Mouse (Mus musculus): ENCODE results near the gene Crtam. TPM values are rescaled to one million over a fixed set of nuclear protein-coding genes. Genes with fewer than 3 reads are reported as not detected.

Gene Crtam
- under 1 TPM in 1 of 2 experiments, not detected in 1; 0.19 TPM for total RNA-seq (2021)

DNA sequence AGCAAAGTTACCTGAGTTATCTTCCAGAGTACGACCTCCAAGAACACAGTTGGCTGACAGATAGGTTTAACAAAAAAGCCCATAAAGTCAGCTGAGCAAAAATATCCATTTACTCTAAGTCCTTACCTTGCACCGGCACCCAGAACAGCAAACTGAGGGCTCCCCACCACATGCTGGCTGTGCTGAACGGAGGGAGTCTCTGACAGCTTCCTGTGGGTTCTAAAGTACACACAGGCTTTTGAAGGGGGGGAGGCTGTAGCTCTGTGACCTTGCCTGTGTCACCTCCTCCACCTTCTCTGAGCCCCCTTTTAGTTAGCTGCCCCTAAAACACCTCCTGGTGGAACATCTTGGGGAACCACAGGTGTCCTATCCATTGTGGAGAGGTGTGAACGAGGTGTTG, at the start of gene Crtam:
Gene Crtam, minus strand, starts transcription at position 214 of the 400 bp plus-strand sequence.
- DNase-seq (ENCODE audit: extremely low spot score in 1 of 2, low spot score in 1 of 2) = no peak

DNA sequence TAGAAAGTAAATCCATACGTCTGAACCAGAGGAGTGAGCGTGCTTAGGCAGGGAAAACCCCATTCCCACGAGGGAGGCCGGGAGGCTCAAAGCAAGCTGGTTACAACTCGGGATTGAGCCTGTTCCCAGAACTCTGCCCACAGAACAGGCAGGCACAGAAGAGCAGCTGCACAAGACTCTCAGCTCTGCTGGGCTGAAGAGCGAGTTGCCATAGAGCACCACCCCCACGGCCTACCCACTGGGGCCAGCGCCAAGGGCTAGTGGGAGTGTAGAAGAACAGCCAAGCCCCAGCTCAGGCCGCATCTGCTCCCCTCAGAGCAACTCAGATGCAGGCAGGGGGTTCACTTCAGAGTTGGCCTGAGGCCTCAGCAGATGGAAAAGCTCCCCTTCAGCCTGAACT, 49.7 kb upstream of the Crtam start:
- peak; percentile 65 to 71 for DNase-seq (ENCODE audit: extremely low spot score in 1 of 2, low spot score in 1 of 2)

DNA sequence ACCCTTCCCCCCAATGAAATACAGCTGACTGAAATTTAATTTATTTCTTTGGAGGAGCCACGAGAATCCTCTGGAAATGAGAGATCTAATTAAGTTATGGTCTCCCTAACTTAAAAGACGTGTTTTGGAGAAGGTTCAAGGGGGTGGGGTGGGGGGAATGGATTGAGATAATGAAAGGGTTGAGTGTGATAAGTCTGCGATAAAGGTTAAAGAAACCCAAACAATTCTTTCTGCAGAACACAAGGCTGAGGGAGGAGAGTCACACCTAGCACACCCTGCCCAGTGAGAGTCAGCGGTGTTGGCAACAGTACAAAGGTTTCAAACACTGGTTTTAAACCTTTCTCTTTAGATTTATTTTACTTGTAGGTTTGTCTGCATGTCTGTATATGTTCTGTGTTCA, 49.0 kb upstream of the Crtam start:
- no peak for DNase-seq (ENCODE audit: extremely low spot score in 1 of 2, low spot score in 1 of 2)

DNA sequence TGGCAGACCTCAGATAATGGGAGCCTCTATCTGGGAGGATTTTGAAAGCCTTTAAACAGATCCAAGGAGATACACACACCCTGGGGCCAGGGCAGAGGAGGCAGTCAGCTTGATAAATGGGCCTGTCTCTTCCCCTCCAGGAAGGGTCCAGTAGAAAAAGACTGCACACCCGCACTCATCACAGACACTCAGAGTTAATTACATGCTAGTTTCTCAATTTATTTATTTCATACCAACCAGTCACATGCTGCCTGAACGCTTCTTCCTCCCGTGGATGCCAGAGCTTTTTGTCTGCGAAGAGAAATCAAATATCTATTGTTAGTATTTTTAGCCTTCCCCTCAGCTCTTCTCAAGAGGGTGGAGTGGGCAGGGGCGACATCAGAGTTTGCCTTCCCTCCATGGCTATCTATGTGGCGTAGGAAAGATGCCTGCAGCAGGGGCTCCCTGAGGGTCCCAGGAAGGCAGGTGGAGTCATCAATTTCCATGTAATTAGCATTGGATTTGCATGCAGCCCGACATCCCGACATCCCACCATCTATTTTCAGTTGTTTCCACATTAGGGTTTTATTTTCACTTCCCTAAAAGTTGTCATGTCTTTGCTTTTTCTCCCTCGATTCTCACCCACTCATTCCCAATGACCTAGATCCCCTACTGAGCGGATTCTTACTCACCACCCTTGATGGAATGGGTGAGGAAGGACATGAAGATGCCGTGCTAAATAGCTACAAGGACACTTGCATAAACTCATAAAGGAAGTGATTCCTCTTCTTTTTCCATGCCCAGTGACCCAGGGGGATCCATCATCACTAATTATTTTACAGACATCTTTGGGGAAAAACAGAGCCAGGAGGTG, 46.9 kb upstream of the Crtam start:
- DNase-seq (ENCODE audit: extremely low spot score in 1 of 2, low spot score in 1 of 2) = no peak

DNA sequence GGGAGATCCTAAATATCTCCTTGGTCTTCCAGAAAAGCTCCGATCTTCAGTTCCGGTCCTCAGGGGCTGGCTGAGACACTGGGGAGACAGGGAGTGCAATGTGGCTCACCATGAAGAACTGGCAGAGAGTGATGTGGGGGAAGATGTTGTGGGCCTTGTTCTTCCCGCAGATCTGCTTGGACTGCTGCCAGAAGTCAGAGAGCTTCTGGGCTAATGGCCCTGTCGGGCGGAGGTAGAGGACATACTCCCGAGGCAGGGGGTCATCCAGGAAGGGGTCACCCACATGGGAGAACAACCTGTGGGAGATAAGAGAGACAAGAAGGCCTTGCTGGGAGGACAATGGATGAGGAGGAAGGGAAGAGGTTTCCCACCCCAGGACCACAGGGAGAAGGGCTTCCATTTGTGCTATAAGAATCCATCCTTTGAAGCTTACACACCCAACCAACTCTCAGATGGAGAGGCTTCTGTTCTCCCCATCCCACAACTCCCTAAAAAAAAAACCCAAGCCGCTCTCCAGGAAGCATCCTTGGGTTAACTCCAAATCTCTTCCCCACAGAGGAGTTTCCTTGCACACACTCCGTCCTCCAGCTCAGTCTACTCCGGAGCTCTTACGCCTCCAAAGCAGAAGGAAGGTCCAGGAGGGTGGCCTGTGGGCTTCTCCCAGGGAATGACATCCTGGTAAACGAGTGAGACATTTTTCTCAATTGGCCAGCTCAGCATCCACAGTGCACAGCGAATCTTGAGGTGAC, 46.1 kb upstream of the Crtam start:
- DNase-seq (ENCODE audit: extremely low spot score in 1 of 2, low spot score in 1 of 2) = no peak

DNA sequence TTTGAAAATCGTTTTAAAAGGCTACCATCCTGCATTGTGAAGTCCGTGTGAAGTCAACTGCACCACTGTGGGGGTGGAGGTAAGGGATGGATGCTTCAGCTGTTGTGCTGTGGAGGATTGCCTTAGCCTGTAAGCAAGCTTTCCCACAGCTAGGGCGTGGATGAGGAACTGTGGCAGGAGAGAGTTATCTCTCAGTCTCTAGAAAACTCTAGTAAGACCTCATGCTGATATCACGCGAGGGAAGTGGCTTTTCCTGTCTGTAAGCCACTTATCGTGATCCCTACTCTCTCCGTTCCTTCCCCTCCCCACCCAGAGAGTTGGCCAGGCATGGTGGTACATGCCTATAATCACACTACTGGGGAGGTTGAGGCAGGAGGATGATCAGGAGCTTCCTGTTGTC, 44.9 kb upstream of the Crtam start:
- DNase-seq (ENCODE audit: extremely low spot score in 1 of 2, low spot score in 1 of 2) = no peak

DNA sequence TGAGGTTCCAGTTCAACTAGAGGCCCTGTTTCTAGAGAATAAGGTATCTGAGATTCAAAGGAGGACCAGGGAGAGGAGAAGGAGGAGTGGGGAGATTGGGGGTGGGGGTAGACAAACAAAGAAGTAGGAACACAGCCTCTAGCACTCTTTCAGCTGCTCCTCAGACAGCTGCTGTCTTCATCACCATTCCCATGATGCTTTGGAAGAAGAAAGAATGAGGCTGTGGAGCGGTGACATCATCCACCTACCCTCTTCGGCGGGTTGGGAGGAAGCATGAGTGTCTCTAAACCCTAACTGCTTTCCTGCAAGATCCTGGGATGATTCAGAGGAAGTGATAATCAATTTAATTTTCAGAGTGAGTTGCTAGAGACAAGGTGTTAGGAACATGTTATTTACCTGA, 44.4 kb upstream of the Crtam start:
- DNase-seq (ENCODE audit: extremely low spot score in 1 of 2, low spot score in 1 of 2) = no peak

DNA sequence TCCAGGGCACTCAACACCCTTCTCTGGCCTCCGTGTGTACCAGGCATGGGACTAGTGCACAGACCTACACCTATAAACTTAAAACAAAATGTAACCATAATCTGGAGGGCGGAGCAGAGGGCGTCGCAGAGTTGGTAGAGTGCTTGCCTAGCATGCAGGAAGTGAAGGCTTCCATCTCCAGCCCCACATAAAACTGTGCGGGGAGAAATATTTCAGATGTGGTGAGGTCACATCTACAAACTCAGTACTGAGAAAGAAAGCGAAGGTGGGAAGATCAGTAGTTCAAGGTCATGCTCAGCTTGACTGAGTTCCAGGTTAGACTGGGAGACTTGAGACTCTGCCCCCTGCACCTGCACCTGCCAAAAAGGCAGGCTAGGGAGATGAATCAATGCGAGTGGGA, 43.8 kb upstream of the Crtam start:
- DNase-seq (ENCODE audit: extremely low spot score in 1 of 2, low spot score in 1 of 2) = no peak

DNA sequence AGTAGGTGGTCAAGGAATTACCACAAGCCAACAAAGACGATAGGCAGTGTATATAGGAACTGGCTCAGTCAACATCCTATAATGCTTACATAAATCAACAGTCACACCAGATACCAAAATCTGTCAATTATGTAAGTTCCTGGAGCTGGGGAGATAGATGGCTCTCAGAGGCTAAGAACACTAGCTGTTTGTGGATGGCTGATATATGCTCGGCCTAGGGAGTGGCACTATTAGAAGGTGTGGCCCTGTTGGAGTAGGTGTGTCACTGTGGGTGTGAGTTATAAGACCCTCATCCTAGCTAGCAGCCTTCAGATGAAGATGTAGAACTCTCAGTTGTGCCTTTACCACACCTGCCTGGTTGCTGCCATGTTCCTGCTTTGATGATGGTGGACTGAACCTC, 43.2 kb upstream of the Crtam start:
- no peak for DNase-seq (ENCODE audit: extremely low spot score in 1 of 2, low spot score in 1 of 2)

DNA sequence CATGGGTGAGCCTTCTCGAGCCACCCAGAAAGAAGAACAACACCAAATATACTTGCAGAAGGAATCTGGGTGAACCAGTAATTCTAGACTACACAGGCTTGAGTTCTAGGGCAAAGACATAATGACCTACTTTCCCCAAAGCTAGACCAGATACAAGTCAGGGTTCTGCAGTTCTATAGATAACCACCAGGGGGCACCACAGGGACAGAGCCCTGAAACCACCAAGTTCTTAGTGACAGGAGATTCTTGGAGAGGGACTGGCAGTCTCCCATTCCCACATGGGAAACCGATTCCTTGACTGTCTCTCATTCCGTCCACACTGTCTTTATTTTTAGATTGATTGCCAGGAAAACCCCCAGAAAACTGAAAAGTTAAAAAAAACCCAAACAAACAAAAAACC, 40.2 kb upstream of the Crtam start:
- DNase-seq (ENCODE audit: extremely low spot score in 1 of 2, low spot score in 1 of 2) = peak; percentile 83 to 93

DNA sequence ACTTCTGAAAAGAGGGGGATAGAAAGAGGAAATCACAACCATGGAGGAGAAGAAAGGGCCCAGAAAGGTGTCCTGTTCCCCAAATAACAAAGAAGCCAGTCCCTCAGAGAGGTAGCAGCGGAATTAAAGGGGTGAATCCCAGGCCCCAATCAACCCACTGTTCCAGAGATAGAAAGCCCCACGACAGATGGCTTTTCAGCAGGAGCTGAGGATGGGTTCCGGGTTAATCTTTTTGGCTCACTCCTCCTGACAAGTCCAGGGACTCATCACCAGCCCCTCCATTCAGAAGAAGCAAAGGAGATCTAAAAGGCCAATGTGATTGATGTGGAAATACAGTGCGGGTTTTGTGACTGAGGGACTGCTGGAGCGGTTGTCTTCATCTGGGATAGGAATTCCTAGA, 39.2 kb upstream of the Crtam start:
- DNase-seq (ENCODE audit: extremely low spot score in 1 of 2, low spot score in 1 of 2) = no peak

DNA sequence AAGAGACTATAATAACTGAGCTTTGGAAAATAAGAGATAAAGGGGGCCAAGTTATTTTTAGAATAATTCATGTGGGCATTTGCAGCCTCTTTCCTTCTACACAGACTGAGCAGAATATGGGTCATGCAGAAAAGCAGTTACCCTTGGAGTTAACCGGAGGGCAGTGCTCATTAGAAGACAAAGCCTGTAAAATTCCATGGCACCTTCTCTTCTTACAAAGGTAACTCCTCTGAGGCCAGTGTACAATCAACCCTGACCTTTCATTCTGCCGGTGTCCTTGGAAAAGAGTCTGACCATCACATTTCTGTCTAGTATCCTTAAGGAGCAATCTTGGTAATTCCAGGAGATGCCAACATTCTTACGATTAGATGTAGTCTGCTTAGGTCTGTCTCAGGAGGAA, 37.0 kb upstream of the Crtam start:
- no peak for DNase-seq (ENCODE audit: extremely low spot score in 1 of 2, low spot score in 1 of 2)

DNA sequence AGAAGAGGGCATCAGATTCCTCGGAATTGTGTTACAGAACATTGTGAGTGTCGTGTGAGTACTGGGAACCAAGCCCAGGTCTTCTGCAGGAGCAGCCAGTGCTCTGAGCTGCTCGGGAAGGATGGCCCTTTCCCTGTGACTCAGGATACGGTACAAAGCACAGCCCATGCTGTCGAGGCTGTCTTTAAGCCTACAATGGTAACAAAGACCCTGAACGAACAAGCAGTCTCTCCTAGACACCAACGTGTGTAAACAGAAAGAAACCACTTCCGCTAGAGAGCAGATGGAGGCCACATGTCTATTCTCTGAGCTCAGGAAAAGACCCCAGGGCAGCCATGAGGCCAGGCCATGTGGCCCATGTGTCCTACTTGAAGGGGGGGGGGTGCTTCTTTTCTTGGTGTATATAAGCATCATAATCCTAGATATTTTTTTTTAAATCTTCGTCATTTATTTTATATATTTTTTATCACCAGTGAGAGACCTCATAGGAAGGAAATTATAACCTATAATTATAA, 33.8 kb upstream of the Crtam start:
- no peak for DNase-seq (ENCODE audit: extremely low spot score in 1 of 2, low spot score in 1 of 2)

DNA sequence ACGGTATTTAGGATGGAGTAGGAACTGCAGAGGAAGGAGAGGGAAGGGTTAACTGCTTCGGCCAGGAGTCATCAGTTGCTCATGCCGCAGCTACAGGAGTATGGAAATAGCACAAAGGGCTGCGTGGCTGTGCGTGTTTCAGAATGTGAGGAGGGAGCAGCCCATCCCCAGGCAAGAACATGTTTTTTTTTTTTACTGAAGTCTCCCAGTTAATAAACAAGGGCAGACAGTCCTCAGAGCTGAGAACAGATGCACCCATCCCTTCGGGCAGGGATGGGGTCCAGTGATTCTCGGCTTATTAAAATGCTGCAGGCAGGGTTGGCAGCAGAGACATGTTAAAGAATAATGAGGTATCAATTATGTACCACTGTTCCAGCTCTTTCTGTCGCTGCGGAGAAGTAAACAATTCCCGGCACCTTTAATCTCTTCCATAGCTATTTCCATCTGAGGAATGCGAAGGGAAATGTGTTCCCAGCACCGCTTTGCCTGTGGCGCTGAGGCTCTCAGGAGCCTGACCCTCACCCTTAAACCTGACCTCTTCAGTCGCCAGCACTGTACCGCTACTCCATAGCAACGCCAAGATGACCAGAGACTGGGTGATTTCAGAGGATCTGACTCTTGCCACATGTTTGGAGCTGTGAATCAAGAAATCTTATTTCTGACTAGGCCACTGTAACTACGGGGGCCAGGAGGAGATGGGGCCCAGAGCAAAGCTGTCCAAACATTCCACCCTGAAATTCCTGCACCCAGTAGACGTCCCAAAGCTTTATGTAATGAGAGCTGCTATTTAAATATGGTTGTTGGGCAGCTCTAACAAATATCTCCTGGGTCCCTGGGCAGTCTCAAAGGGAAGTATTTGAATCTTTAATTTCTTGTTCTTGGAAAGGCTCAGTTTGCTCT, 27.4 kb upstream of the Crtam start:
- no peak for DNase-seq (ENCODE audit: extremely low spot score in 1 of 2, low spot score in 1 of 2)

DNA sequence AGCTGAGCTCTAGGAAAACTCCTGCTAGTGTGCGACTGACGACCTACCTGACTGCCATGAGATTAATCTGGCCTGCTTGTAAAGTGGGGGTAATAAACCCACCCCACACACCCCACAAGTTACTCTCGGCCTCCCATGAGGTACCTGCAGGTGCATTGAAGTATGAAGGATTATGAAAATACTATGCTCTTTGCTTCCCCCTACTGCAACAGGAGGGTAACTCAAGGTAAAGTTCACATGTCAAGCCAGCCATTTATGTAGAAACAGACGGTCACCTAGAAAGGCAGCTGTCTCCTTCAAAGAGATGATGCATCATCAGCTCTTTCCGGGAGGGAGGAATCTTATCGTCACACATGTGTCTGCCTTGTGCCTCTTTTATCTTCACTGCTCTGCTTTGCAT, 25.4 kb upstream of the Crtam start:
- DNase-seq (ENCODE audit: extremely low spot score in 1 of 2, low spot score in 1 of 2) = no peak

DNA sequence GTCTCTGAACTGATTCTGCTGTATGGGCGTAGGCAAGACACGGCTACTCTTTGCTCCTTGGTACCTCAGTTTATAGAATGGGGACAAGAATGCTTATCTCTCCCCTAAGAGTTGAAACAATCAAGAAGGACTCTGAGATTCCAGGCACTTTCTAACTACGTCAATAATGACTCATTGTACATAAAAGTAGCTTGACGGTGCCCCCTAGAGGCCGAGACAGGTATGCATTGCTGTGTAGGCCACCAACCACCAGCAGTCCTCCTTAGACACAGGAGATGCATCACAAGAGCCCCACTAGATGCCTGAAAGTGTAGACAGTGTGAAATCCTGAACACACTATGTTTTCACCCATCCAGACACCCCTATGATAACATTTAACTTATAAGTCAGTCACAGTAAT, 24.0 kb upstream of the Crtam start:
- peak in 1 of 2 experiments; percentile 73 for DNase-seq (ENCODE audit: extremely low spot score in 1 of 2, low spot score in 1 of 2)

DNA sequence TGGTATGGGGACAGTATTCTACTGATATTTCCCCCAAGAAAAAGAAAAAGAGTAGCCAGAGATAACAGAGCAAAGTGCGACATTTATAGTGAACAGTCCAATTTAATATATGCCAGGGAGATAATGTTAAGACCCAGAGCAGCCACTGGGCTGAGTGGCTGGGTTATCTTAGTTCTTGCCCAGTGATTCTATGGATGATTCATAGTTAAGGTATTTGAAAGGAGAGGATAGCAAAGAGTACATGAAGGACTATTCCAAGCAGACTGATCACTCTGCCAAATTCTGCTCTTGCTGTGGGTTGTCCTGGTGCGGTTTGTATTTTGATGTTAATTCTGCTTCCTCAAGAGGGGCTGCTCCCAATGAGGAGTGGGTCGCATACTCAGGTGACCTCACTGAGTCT, 17.3 kb upstream of the Crtam start:
- no peak for DNase-seq (ENCODE audit: extremely low spot score in 1 of 2, low spot score in 1 of 2)

DNA sequence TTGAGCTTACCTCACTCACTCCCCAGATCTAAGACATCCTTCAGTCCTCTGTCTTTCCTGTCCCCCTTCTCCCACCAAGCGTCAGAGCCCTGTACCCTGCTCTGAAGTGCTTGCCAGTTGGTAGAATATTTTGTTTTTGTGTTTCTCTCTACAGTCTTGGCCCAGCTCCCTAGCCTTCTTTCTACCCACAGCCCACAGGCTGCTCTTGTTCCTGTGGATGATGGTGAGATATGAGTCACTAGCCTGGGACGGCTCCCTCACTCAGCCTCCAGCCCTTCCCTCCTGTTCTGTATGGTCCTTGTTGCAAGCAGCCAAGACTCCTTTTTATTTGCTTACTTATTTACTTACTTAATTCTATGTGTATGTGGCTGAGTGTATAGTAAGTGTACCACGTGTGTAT, 16.1 kb upstream of the Crtam start:
- no peak for DNase-seq (ENCODE audit: extremely low spot score in 1 of 2, low spot score in 1 of 2)

DNA sequence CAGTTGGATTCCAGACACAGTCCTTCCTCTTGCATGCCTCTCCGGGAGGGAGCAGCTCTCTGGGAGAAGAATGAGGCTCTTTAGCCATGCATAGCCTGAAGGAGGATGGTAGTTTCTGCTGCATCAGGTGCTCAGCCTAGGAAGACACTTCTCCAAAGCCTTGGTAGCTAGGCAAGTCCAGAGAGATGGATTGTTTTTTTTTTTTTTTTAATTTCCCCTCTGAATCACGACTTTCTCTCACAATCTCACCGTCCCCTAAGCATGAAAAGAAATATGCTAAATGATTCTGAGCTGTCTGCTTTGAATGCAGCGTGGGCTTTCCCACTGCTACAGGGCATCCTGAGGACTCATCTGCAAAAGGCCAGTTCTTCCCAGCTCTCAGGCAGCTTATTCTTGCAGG, 10.1 kb upstream of the Crtam start:
- DNase-seq (ENCODE audit: extremely low spot score in 1 of 2, low spot score in 1 of 2) = no peak

DNA sequence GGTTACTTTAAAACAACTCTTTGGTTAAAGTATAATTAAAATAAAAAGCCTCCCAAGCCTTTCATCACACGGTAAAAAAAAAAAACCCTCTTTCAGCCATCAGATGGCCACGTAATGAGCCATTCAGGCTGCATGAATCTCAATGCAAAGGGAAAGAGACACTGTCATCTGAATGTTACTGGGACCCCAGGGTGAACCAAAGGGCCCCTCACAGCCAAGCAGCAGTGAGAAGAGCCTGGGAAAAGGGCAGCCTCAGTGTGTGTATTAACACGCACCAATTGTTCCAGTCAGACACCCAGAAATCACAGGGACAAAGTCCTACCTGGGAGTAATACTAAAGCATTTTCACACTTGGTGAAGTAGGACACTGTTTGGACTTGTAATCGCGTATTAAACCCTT, 8.0 kb upstream of the Crtam start:
- DNase-seq (ENCODE audit: extremely low spot score in 1 of 2, low spot score in 1 of 2) = no peak
